Mouse (Mus musculus) mammary gland, adult 2 months (tissue): ENCODE data around the gene 1700016D06Rik. TPM values are rescaled to one million over a fixed set of nuclear protein-coding genes. Genes with fewer than 3 reads are reported as not detected.

ENCODE experiments used
- polyA plus RNA-seq: library from polyadenylated mRNA; depleted of rRNA; stranded (reverse); fragments of >200 nt; gene quantifications from 2 replicates; pipeline ENCODE4 v1.2.3, GENCODE M21; 2012; ENCODE audit warnings: low replicate concordance; rRNA removed

The 1700016D06Rik gene
- polyA plus RNA-seq: not detected in 2 replicates

DNA sequence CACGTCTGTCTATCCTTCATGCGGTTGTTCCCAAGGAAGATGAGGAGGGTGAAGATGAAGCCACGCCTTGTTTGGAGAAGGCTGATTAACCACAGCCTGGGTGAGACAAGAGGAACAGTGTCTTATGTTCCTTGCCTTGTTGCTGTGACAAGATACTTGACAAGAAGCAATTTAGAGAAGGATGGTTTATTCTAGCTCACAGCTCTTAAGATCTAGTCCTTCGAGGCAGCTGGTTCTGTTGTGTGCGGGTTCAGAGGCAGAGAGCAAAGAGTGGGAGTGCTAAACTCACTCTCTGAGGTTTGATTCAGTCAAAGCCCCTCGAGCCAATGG lies at the start of gene 1700016D06Rik:
1700016D06Rik (minus strand) TSS at position 31 of the 330 bp plus-strand sequence.

DNA sequence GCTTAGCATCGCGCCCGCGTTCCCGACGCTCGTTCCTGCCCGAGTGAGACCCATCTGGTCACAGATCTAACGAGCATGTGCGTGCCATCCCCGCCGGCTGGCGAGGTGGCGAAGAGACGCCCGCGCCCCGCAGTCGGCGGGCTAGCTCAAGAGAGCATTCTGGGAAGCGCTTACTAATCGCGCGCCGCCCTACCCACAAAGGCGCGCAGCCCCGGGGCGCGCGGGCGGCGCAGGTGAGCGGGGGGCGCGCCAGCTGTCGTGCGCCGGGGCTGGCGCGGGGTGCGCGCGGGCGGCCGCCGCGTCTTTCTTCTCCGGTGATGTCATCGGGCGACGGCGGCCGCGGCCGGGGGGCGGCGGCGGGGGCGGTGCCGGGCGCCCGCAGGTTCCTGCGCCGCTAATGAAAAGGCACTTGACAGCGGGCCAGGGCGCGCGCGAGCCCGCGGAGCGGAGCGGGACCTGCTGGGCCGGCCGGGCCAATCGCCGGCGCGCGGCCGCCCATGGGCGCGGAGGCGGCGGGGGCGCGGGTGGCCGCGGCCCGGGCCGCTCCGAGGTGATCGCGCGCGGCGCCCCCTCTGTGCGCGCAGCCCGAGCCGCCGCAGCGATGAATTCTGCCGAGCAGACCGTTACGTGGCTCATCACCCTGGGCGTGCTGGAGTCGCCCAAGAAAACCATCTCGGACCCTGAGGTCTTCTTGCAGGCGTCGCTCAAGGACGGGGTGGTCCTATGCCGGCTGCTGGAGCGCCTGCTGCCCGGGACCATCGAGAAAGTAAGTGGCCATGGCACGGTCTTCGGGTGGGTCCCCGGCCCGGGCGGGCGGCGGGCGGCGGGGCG lies 27.0 kb upstream of the 1700016D06Rik start, which contains the start of gene Arhgef7:
Arhgef7 (plus strand) TSS at position 71 of the 831 bp plus-strand sequence.

DNA sequence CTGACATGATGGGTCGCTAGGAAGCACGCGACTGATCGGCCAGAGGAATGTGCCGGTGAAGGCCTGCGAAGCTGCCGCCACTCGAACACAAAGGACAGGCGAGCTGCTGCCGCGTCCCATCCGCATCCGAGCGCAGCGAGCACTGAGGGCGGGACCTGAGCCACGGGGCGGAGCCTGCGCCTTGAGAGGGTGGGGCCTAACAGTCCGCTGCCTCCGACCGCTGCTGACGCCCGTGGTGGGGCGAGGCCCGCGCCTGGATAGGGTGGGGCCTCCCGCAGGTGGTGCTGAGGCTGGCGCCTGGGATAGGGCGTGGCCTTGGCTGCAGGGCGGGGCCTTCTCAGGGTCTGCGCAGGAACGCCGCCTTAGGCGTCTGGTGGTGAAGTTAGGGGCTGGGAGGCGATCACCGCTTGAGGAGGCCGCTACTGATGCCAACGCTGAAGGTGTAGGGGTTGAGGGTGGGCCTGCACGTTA lies 65.2 kb downstream of the 1700016D06Rik start, which contains the start of gene Ankrd10:
Ankrd10 (minus strand) TSS at position 147 of the 471 bp plus-strand sequence.

Other genes starting within 250 kb of the 1700016D06Rik start
- gene Rab20, start 222.4 kb downstream of the 1700016D06Rik start, polyA plus RNA-seq: 14.3 and 16.8 TPM in 2 replicates
- 123 and 129 TPM in 2 replicates for gene Naxd, start 203.6 kb downstream of the 1700016D06Rik start, polyA plus RNA-seq
- gene Cars2, start 150.3 kb downstream of the 1700016D06Rik start, polyA plus RNA-seq: 53.8 and 58.4 TPM in 2 replicates
- 11.3 and 12.2 TPM in 2 replicates for gene Ing1, start 145.5 kb downstream of the 1700016D06Rik start, polyA plus RNA-seq
- 55.6 and 62.0 TPM in 2 replicates for gene Ankrd10, start 65.3 kb downstream of the 1700016D06Rik start, polyA plus RNA-seq
- 33.3 and 35.1 TPM in 2 replicates for gene Arhgef7, start 26.7 kb upstream of the 1700016D06Rik start, polyA plus RNA-seq
- not detected in 2 replicates for gene Tex29, start 139.4 kb upstream of the 1700016D06Rik start, polyA plus RNA-seq